Mouse (Mus musculus) CH12F3 (cell line): ENCODE data around the gene Clptm1.

Experiments
- in situ Hi-C: fragments of 300-500 bp; cut with MboI; formaldehyde crosslinking; loops from 2 replicates; pipeline ENCODE4 v1.14.3; 2020; ENCODE audit warnings: low sequenced_read_pairs

Gene Clptm1

GRCm38 (mm10) chr7:19667434-19667833 is 2.6 kb upstream of the Clptm1 start:
- in situ Hi-C loops, result loop anchor here (5.0 kb wide), 1 partner anchor 35 kb away; no protein-coding TSS in a partner anchor

GRCm38 (mm10) chr7:19666750-19667149 is 1.9 kb upstream of the Clptm1 start:
- in situ Hi-C loops, result loop anchor here (5.0 kb wide), 1 partner anchor 36 kb away; no protein-coding TSS in a partner anchor

- in situ Hi-C loops, result no loop called here
Observed at GRCm38 (mm10) chr7:19664455-19664954, 328 bp downstream of the Clptm1 start.

DNA sequence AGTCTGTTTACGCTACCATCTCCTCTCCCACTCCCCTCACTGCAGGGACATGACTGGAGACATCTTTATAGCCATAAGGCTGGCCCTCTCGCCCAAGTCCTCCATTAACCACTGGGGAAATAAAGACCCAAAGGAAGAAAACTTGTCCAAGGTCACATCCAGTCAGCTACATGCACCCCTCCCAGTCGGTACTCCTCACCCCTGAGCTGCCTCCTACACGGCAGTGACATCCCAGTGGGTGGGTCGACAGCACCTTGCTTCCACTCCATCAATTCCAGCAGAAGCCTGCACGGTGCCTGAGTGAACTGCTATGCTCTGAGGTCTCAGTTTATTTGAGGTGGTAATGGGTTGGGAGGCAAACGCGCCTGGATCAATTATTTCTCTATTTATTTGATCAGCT is 893 bp downstream of the Clptm1 start:
- in situ Hi-C loops, result no loop called here

DNA sequence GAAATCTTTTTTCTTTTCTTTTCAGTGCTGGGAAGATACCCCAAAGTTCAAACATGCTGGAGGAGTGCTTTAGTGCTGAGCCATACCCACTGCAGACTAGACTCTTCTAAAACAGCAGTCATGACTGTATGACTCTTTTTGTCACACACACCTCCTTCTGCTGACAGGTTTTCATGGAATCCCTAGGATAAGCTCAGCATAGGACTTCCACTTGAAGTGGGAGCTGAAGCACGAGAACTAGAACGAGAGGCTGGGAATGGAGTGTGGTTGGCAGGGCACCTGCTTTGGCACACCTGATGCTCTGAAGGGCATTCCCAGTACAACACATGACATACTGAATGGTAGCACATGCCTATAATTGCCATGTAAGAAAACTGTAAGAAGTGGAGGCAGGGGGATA is 12.2 kb downstream of the Clptm1 start:
- in situ Hi-C loops, result no loop called here

DNA sequence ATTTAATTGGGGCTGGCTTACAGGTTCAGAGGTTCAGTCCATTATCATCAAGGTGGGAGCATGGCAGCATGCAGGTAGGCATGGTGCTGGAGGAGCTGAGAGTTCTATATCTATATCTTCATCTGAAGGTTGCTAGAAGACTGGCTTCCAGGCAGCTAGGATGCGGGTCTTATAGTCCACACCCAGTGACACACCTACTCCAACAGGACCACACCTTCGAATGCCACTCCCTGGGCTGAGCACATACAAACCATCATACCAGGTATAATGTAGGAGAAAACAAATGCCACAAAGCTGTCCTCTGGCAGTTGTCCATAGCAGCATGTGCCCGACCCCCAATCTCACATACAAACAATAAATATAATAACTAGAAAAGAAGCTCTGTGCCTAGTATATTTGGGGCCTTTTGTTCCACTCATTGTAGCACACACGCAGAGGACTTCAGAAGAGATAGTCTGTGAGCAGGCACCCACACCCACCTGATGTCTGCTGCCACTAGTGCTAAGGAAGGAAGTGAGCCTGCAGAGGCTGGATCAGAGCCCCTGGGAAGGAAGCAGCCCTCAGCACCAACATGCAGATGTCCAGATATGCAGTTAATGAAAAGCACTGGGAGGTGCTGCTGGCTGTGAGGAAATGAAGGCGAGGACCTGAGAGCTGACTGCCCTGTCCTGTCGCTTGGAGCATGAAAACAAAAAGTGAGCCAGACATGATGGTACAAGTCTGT is 13.6 kb downstream of the Clptm1 start:
- in situ Hi-C loops, result no loop called here

DNA sequence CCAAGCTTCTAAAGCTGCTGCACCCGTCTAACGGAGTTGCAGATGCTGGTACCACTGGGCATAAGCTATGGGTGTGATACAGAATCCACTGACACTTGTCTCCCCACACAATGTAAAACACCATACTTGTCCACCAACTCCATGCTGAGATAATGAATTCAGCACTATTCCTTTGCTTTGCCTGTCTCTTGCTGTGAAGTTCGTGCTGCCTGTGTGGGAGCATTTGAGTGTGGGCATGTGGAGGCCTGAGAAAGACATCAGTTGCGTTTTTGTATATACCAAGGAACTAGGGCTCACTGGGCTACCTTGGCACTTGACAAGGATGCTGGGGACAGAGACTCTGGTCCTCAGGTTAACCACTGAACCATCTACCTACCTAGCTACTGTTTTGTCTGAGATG is 23.6 kb downstream of the Clptm1 start:
- in situ Hi-C loops, result no loop called here

DNA sequence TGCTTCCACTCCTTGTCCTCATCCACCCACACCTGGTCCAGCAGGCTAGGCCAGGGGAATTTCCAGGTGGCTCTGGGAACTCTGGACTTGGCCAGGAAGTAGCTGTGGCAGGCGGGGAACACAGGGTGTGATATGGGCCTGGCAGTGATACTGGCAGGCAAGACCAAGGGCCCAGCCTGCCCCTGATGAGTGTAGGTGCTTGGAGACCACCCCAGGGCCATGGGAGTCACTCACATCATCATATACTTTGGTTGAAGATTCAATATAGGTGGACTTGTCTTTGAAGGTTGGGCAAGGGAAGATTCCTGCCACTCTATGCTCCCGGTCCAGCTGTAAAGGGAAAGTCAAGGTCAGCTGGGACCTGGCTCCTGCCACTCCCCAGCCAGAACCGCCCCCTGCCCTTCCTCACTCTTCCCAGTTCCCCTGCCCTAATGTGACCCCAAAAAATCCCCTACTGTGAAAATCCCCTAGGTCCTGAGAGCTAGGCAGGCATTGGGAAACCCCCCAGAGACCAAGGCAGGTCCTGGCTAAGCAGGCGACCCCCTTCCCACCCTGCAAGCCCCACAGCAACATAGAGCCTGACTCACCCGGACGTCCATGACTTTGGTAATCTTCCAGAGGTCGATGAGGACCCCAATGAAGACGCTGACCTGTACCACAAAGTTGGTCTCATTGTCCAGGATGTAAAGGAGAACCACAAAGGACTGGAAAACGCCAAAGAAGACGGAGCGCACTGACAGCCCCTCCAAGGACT is 29.6 kb downstream of the Clptm1 start:
- in situ Hi-C loops, result no loop called here

DNA sequence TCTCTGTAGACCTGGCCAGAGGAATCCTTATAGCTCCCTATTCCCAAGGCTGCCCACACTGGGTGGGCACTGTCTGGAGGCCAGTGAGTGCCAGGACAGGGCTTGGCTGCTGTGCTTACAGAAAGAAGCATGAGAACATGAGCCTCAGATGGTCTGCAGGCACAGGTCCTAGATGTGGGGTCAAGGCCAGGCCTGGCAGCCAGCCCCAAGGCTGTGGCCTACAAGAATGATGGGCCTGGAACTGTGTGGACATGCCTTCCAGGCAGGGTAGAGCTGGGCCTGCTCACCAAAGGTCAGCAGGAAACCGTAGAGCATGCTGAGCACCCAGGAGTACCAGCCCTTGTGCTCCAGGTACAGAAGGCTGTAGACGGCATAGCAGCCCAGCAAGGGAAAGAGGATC is 30.2 kb downstream of the Clptm1 start:
- in situ Hi-C loops, result no loop called here

GRCm38 (mm10) chr7:19633855-19634254 is 31.0 kb downstream of the Clptm1 start:
- in situ Hi-C loops, result no loop called here

- in situ Hi-C loops, result no loop called here
Observed at GRCm38 (mm10) chr7:19633197-19633596, 31.6 kb downstream of the Clptm1 start.

DNA sequence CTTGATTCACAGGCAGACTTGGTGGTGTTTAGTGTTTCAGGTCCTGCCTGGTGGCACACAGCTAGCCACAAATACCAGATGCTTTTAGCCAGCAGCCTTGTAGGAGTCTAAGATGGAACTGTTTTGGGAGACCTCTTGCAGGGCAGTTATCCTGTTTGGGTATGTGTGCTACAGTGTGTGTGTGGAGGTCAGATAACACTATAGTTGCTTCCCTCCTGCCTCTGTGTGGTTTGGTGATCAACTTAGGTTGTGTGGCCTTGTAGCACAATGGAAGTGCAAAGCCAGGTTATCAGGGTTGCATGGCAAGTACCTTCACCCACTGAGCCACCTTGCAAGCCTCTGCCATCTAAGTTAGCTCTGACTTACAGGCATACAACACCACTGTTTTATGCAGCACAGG is 32.1 kb downstream of the Clptm1 start:
- in situ Hi-C loops, result no loop called here

DNA sequence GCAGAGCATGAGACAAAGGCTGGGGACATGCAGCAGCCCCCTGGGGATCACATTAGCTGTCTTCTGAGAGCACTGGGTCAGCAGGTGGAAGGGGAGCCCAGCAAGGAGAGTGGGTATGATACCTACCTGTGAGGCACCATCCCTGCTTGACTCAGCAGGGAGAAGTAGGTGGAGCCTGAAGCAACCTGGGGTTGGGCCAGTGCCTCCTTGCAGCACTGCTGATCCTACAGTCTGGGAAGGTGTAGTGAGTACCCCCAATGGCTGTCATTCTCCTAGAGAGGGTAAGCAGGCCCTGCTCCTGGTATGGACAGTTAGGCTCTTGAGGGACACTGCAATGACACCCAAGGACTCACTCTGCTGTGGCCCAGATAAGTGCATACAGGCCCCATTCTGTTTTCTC is 32.6 kb downstream of the Clptm1 start:
- in situ Hi-C loops, result no loop called here

GRCm38 (mm10) chr7:19629361-19629734 is 35.5 kb downstream of the Clptm1 start, which contains the start of gene Relb:
Gene Relb (minus strand): TSS chr7:19629438.
- in situ Hi-C loops, result no loop called here

GRCm38 (mm10) chr7:19628536-19629360 is 36.1 kb downstream of the Clptm1 start:
- in situ Hi-C loops, result no loop called here

GRCm38 (mm10) chr7:19628192-19628535 is 36.7 kb downstream of the Clptm1 start:
- in situ Hi-C loops, result no loop called here

GRCm38 (mm10) chr7:19627721-19628120 is 37.1 kb downstream of the Clptm1 start:
- in situ Hi-C loops, result no loop called here

DNA sequence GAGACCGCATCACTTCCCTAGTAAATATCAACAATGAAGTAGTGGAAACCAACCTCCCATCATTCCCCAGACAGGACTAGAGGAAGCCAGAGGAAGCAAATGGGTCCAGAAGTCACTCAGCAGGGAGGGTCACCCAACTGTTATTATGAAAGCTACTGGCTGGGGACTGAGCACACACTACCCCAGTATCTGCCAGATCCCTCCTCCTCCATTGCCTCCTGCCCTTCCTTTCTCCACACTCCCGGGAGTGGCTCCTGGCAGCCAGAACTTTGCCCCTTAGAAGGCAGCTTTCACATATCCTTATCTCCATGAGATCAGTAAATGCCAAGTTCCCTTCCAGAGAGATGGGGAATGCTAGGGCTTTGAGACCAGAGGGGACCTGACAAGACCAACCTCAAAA is 41.4 kb downstream of the Clptm1 start:
- in situ Hi-C loops, result no loop called here

DNA sequence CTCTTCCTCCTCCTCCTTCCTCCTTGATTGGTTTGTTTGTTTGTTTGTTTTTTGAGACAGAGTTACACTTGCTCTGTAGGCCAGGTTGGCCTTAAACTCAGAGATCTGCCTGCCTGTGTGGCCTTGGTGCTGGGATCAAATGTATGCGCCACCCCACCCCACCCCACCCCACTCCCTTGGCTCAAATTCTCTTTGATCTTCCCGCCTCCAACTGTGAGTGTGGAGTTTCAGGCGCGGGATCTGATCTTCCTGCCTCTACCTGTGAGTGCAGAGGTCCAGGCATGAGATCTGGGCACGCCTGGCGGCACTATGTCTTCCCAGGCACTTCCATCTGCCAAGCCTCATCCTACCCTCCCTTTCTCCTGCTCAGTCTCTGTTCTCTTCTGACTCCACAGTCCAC is 42.6 kb downstream of the Clptm1 start:
- in situ Hi-C loops, result no loop called here

DNA sequence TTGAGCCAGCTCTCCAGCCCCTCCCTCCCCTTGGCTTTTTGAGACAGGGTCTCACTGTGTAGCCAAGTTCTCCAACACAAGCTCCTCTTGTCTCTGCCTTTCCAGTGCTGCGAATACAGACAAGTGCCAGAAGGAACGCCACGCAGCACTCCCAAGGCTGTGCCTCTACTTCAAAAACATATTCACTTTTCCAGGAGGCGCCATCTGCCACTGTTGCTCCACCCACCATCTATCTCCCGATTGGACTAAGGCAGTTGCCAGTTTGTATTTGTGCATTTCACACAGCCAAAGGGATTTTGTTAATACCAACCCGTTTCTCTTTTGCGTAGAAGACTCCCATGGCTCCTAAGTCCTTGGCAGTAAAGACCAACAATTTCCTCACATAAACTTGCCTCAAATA is 44.0 kb downstream of the Clptm1 start:
- in situ Hi-C loops, result no loop called here
